Mouse (Mus musculus) WW6 (cell line): ENCODE data around the gene Defa26.
"Not testable (repeated sequence)": the region's sequence is repeated elsewhere in the genome, so short reads cannot be mapped to it uniquely, and the experiment has no call there.

Source experiments
- DNase-seq: peaks from one replicate; pipeline ENCODE4 v3.0.0-alpha.2; 2013; ENCODE audit warnings: low read depth, low spot score

Gene Defa26

DNA sequence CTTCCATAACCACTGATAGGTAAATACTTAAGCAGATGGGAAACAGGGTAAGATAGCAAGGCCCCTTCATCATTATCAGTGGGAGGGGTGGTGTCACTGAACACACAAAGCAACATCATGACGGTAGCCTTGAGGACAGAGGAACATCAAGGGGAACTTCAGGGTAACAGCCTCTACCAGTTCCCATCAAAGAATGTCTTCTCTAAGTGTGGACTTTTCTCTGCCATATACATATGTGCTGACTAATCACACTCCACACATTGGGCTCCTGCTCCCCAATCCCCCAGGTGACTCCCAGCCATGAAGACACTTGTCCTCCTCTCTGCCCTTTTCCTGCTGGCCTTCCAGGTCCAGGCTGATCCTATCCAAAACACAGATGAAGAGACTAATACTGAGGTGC, at the start of gene Defa26:
Gene Defa26 (plus strand): TSS at position 301 of the 400 bp plus-strand sequence.
- DNase-seq: not testable (repeated sequence)

DNA sequence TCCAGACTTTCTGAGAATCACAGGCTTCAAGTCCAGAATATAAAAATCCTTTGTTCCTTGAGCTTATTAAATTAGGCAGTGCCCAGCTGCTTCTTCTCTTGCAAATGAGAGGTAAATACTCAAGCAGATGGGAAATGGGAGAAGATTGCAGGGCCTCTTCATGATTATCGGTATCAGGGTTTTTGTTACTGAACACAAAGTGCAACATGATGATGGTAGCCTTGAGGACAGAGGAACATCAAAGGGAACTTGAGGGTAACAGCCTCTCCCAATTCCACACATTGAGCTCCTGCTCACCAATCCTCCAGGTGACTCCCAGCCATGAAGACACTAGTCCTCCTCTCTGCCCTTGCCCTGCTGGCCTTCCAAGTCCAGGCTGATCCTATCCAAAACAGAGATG, 35.3 kb upstream of the Defa26 start, which contains the start of gene Defa28:
Gene Defa28 (plus strand): TSS at position 301 of the 400 bp plus-strand sequence.
- not testable (repeated sequence) for DNase-seq

DNA sequence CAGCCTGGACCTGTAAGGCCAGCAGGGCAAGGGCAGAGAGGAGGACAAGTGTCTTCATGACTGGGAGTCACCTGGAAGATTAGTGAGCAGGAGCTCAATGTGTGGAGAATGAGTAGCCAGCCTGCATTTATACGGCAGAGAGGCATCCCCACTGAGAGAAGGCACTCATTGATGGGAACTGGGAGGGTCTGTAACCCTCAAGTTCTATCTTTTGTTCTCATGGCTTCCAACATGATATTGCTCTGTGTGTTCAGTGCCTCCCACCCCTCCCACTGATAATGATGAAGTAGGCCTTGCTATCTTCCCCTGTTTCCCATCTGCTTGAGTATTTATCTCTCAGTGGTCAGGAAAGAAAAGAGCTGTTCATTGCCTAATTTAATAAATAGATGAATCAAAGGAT, 23.6 kb upstream of the Defa26 start, which contains the start of gene Gm7861:
Gene Gm7861 (minus strand): TSS at position 101 of the 400 bp plus-strand sequence.
- DNase-seq: not testable (repeated sequence)

DNA sequence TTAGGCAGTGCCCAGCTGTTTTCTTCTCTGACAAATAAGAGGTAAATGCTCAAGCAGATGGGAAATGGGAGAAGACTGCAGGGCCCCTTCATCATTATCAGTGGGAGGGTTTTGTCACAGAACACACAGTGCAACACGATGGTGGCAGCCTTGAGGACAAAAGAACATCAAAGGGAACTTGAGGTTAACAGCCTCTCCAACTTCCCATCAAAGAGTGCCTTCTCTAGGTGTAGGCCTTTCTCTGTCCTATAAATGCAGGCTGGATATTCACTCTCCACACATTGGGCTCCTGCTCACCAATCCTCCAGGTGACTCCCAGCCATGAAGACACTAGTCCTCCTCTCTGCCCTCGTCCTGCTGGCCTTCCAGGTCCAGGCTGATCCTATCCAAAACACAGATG, 37.5 kb downstream of the Defa26 start, which contains the start of gene Defa17:
Gene Defa17 (plus strand): TSS at position 301 of the 400 bp plus-strand sequence.
- DNase-seq: not testable (repeated sequence)

DNA sequence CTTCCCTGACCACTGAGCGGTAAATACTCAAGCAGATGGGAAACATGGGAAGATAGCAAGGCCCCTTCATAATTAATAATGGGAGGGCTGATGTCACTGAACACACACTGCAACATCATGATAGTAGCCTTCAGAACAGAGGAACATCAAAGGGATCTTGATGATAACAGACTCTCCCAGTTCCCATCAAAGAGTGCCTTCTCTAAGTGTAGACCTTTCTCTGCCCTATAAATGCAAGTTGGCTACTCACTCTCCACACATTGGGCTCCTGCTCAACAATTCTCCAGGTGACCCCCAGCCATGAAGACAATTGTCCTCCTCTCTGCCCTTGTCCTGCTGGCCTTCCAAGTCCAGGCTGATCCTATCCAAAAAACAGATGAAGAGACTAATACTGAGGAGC, 47.5 kb downstream of the Defa26 start, which contains the start of gene Defa34:
Gene Defa34 (plus strand): TSS at position 301 of the 400 bp plus-strand sequence.
- not testable (repeated sequence) for DNase-seq
